Mouse (Mus musculus) MEL (cell line): ENCODE data around the gene Dct.
A peak's percentile ranks its signal among the peaks of the same experiment; 100 is the strongest.

Source experiments
- BHLHE40 ChIP-seq: IDR thresholded peaks from 2 replicates; pipeline ENCODE4 v1.6.1; 2012; ENCODE audit warnings: low read depth, mild to moderate bottlenecking, inconsistent platforms, low read length, improper control_type of control experiment, borderline replicate concordance
- CHD2 ChIP-seq: IDR thresholded peaks from 2 replicates; pipeline ENCODE4 v1.6.1; 2011; ENCODE audit warnings: low read length, improper control_type of control experiment
- CTCF ChIP-seq, 3 experiments: IDR thresholded peaks in 2 of 3; conservative IDR thresholded peaks in 1 of 3; 2 replicates each; pipeline ENCODE4 v1.5.1; 2011 to 2012; ENCODE audit warnings: low read length in 3 of 3, low read depth in 2 of 3, mild to moderate bottlenecking in 2 of 3, improper control_type of control experiment in 1 of 3, inconsistent platforms in 1 of 3, mixed read lengths in 1 of 3, moderate library complexity in 1 of 3; ENCODE audit not compliant: control insufficient read depth in 1 of 3, insufficient read depth in 1 of 3, poor library complexity in 1 of 3, severe bottlenecking in 1 of 3
- ELF1 ChIP-seq: IDR thresholded peaks from 2 replicates; pipeline ENCODE4 v1.6.1; 2014; ENCODE audit warnings: low read depth, mild to moderate bottlenecking, inconsistent platforms, low read length, improper control_type of control experiment, moderate library complexity
- KAT2A ChIP-seq: conservative IDR thresholded peaks from 2 replicates; pipeline ENCODE4 v1.6.1; 2012; ENCODE audit warnings: low read depth, low read length, improper control_type of control experiment, inconsistent platforms
- MAX ChIP-seq: IDR thresholded peaks from 2 replicates; pipeline ENCODE4 v1.6.1; 2011; ENCODE audit warnings: low read length, improper control_type of control experiment
- MAZ ChIP-seq: IDR thresholded peaks from 2 replicates; pipeline ENCODE4 v1.6.1; 2012; ENCODE audit warnings: low read depth, mild to moderate bottlenecking, inconsistent platforms, low read length, improper control_type of control experiment
- NELFE ChIP-seq: IDR thresholded peaks from 2 replicates; pipeline ENCODE4 v1.6.1; 2011; ENCODE audit warnings: low read depth, low read length, improper control_type of control experiment
- POLR2A ChIP-seq, 2 experiments: IDR thresholded peaks; 2 replicates each; pipeline ENCODE4 v1.6.1; 2011 to 2012; ENCODE audit warnings: low read length in 2 of 2, mild to moderate bottlenecking in 2 of 2, control low read depth in 1 of 2, improper control_type of control experiment in 1 of 2, low read depth in 1 of 2, moderate library complexity in 1 of 2; ENCODE audit not compliant: control insufficient read depth in 1 of 2, insufficient read depth in 1 of 2, poor library complexity in 1 of 2
- RCOR1 ChIP-seq: IDR thresholded peaks from 2 replicates; pipeline ENCODE4 v1.6.1; 2012; ENCODE audit warnings: low read depth, mild to moderate bottlenecking, inconsistent platforms, low read length, improper control_type of control experiment
- TCF12 ChIP-seq: IDR thresholded peaks from 2 replicates; pipeline ENCODE4 v1.6.1; 2014; ENCODE audit warnings: low read depth, mild to moderate bottlenecking, inconsistent platforms, low read length, improper control_type of control experiment, moderate library complexity
- UBTF ChIP-seq: IDR thresholded peaks from 2 replicates; pipeline ENCODE4 v1.6.1; 2012; ENCODE audit warnings: low read depth, mild to moderate bottlenecking, inconsistent platforms, low read length, improper control_type of control experiment, moderate library complexity, borderline replicate concordance; ENCODE audit not compliant: insufficient read depth
- USF1 ChIP-seq: IDR thresholded peaks from 2 replicates; pipeline ENCODE4 v1.6.1; 2014; ENCODE audit warnings: low read depth, mild to moderate bottlenecking, inconsistent platforms, low read length, improper control_type of control experiment, moderate library complexity
- USF2 ChIP-seq, 2 experiments: IDR thresholded peaks; 2 replicates each; pipeline ENCODE4 v1.6.1; 2011 to 2012; ENCODE audit warnings: improper control_type of control experiment in 2 of 2, low read length in 2 of 2, borderline replicate concordance in 1 of 2, inconsistent platforms in 1 of 2, low read depth in 1 of 2, mild to moderate bottlenecking in 1 of 2; ENCODE audit not compliant: insufficient read depth in 1 of 2

DNA sequence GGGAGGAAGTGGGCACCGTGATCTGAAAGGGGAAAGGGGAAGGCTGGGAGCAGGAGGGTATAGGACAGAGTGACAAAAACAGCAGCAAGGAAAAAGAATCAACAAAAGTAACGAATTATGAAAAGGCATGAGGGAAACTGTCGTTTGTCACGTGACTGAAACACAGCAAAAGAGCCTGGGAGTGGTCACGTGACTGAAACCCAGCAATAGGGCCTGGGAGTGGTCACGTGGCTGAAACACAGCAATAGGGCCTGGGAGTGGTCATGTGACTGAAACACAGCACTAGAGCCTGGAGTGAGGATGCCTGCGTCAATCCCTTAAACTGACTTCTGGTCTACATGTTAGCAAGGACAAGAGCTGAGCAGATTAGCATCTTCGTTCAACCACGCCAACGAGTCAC lies 63.6 kb downstream of the Dct start:
- TF ChIP-seq CTCF (IDR thresholded peaks at IDR 0.05 in 2 of 3, conservative IDR thresholded peaks at IDR 0.05 in 1 of 3; ENCODE audit: control insufficient read depth in 1 of 3, insufficient read depth in 1 of 3, low read depth in 2 of 3, low read length in 3 of 3, poor library complexity in 1 of 3, severe bottlenecking in 1 of 3) (no peak), USF2 (IDR thresholded peaks at IDR 0.05; ENCODE audit: borderline replicate concordance in 1 of 2, insufficient read depth in 1 of 2, low read depth in 1 of 2, low read length in 2 of 2) (no peak), BHLHE40 (no peak), USF1 (peak; percentile 62), MAX (no peak), ELF1 (no peak), TCF12 (no peak), KAT2A (no peak), NELFE (no peak), POLR2A (IDR thresholded peaks at IDR 0.05; ENCODE audit: control insufficient read depth in 1 of 2, insufficient read depth in 1 of 2, low read depth in 1 of 2, low read length in 2 of 2, poor library complexity in 1 of 2) (no peak), RCOR1 (no peak), CHD2 (no peak), MAZ (no peak), UBTF (no peak)
